Mouse (Mus musculus) liver, embryonic 12.5 days (tissue): ENCODE data around the gene Clic4. TPM values are rescaled to one million over a fixed set of nuclear protein-coding genes. Genes with fewer than 3 reads are reported as not detected.
A peak's percentile ranks its signal among the peaks of the same experiment; 100 is the strongest.

ENCODE experiments used
- ATAC-seq: fragments of 200-750 bp; cut with Nextera tagmentation; 2 replicates; pipeline ENCODE4 v1.8.0; 2017; ENCODE audit warnings: moderate number of reproducible peaks, mild to moderate bottlenecking, moderate library complexity
- H3K27ac ChIP-seq: fragments of 300-500 bp; sonication (generic); 2 replicates; pipeline ENCODE4 v1.5.1; 2016; ENCODE audit warnings: mild to moderate bottlenecking
- H3K27me3 ChIP-seq: fragments of 300-500 bp; sonication (generic); replicated peaks from 2 replicates; pipeline ENCODE4 v1.6.1; 2016; ENCODE audit warnings: mild to moderate bottlenecking, moderate library complexity
- H3K36me3 ChIP-seq: fragments of 300-500 bp; sonication (generic); 2 replicates; pipeline ENCODE4 v1.6.1; 2016; ENCODE audit warnings: mild to moderate bottlenecking, moderate library complexity
- H3K4me1 ChIP-seq: fragments of 300-500 bp; sonication (generic); 2 replicates; pipeline ENCODE4 v1.6.1; 2016
- H3K4me2 ChIP-seq: fragments of 300-500 bp; sonication (generic); 2 replicates; pipeline ENCODE4 v1.6.1; 2016; ENCODE audit warnings: mild to moderate bottlenecking, moderate library complexity
- H3K4me3 ChIP-seq: fragments of 300-500 bp; sonication (generic); 2 replicates; pipeline ENCODE4 v1.5.1; 2016; ENCODE audit warnings: mild to moderate bottlenecking, moderate library complexity
- H3K9ac ChIP-seq: fragments of 300-500 bp; sonication (generic); 2 replicates; pipeline ENCODE4 v1.6.1; 2016; ENCODE audit warnings: mild to moderate bottlenecking, moderate library complexity
- H3K9me3 ChIP-seq: fragments of 300-500 bp; sonication (generic); replicated peaks from 2 replicates; pipeline ENCODE4 v1.6.1; 2016; ENCODE audit warnings: mild to moderate bottlenecking, moderate library complexity
- WGBS: fragments of 180-500 bp; shearing (Covaris S2); methylation state at CpG from one replicate; pipeline ENCODE4 v1.1.7; 2016; ENCODE audit not compliant: insufficient replicate concordance; 5-methylcytosine and 5-hydroxymethylcytosine counted together
- polyA plus RNA-seq: library from polyadenylated mRNA; unstranded; fragments of >200 nt; fragmentation: Nextera tagmentation; extraction: Ambion mirVana; gene quantifications from 2 replicates; pipeline ENCODE4 v1.2.1, GENCODE M21; 2016

The Clic4 gene
- polyA plus RNA-seq, 1 experiment from 2014 or later, result 161 TPM

- Histone ChIP-seq H3K4me2 (peak overlapping the region; percentile 42), H3K27ac (peak overlapping the region; percentile 85)
- WGBS, result 25% methylated on average over 5 of the region's 5 CpGs
Measured at GRCm38 (mm10) chr4:135241669-135242068, 30.9 kb downstream of the Clic4 start.

GRCm38 (mm10) chr4:135241106-135241505, 31.5 kb downstream of the Clic4 start:
- ATAC-seq, result no peak
- Histone ChIP-seq H3K9ac (no peak overlapping the region), H3K9me3 (no peaks in the 10 kb centered on the region), H3K27me3 (no peaks in the 10 kb centered on the region), H3K4me2 (peak overlapping the region; percentile 42; the same call in 1 of the 2 replicates), H3K36me3 (peaks cover 39% of the 10 kb centered on the region), H3K27ac (peak overlapping the region; percentile 85), H3K4me3 (no peak overlapping the region), H3K4me1 (peaks cover 100% of the 10 kb centered on the region)
- 53% methylated on average over 5 of the region's 5 CpGs for WGBS

More at GRCm38 (mm10) chr4:135241669-135242068, 30.9 kb downstream of the Clic4 start:
- Histone ChIP-seq H3K4me3 (no peak overlapping the region), H3K4me1 (peaks cover 100% of the 10 kb centered on the region), H3K36me3 (peaks cover 35% of the 10 kb centered on the region), H3K27me3 (no peaks in the 10 kb centered on the region), H3K9me3 (no peaks in the 10 kb centered on the region), H3K9ac (no peak overlapping the region)
- no peak for ATAC-seq

- Histone ChIP-seq H3K4me1 (peaks cover 97% of the 10 kb centered on the region), H3K4me2 (peak overlapping the region; percentile 56)
Measured at GRCm38 (mm10) chr4:135240329-135240728, 32.3 kb downstream of the Clic4 start.

DNA sequence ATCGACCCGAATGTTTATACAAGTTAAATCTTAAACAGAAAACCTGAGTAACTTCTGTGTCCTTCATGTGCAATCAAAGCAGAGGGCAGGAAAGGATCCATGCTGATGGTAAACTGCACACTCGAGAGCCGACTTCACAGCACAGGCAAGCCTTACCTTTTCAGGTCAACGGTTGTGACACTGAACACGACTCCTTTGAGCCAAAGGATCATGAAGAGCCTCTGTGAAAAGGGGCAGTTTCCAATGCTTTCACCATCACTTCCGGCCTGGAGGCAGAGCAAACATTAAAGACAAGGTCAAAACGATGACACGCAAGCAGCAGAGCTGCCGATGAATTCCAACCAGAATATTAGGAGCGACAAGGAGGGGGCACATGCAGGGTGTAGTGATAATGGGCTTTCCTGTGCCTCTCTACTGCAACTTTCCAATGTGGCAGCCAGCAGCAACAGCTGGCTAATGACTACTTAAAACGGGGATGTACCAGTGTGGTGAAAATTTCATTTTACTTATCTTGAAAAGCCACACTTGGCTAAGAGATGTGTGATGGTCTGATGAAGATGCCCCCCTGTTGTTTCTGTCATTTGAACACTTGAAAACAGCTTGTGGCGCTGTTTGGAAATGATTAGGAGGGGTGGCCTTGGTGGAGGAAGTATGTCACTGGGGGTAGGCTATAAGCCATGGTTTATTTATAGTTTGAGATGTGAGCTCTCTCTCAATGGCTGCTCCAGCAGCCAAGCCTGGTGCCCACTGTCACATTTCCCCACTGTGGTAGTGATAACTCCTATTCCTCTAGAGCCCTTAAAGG, 33.7 kb downstream of the Clic4 start:
- 38% methylated on average over 13 of the region's 13 CpGs for WGBS
- Histone ChIP-seq H3K9me3 (no peaks in the 10 kb centered on the region), H3K9ac (peak overlapping the region; percentile 30; the same call in 1 of the 2 replicates), H3K4me3 (peak overlapping the region; percentile 13; the same call in 1 of the 2 replicates), H3K27me3 (no peaks in the 10 kb centered on the region), H3K4me1 (peaks cover 86% of the 10 kb centered on the region), H3K4me2 (peak overlapping the region; percentile 56), H3K27ac (peak overlapping the region; percentile 85), H3K36me3 (peaks cover 56% of the 10 kb centered on the region)
- peak; percentile 81 for ATAC-seq

More at GRCm38 (mm10) chr4:135240329-135240728, 32.3 kb downstream of the Clic4 start:
- WGBS, result 54% methylated on average over 3 of the region's 3 CpGs
- Histone ChIP-seq H3K9me3 (no peaks in the 10 kb centered on the region), H3K9ac (peak overlapping the region; percentile 32; the same call in 1 of the 2 replicates), H3K27me3 (no peaks in the 10 kb centered on the region), H3K36me3 (peaks cover 42% of the 10 kb centered on the region), H3K27ac (peak overlapping the region; percentile 85), H3K4me3 (no peak overlapping the region)
- no peak for ATAC-seq

DNA sequence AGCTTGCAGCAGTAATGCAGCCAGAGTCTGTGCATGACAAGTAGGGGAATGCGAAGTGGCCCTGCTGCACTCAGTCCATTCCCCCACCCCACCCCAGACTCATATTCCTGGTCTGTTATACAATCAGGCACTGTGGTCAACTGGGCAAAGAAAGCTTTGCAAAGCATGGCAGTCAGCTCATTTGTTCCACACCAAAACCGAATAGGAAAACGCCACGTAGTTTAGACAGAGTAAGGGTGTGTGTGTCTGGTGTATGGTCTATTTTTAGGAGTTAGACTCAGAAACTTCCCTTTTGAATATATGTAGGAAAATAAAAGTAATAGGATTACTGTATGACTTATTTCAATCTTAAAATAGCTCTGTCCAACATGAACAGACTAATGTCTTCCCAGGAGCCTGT, 36.0 kb downstream of the Clic4 start:
- 84% methylated on average over 4 of the region's 4 CpGs for WGBS
- H3K27me3 ChIP-seq, result no peaks in the 10 kb centered on the region
- peaks cover 63% of the 10 kb centered on the region for H3K4me1 ChIP-seq
- no peak overlapping the region for H3K4me3 ChIP-seq
- peaks cover 72% of the 10 kb centered on the region for H3K36me3 ChIP-seq
- H3K27ac ChIP-seq, result no peak overlapping the region
- no peak for ATAC-seq
- H3K4me2 ChIP-seq, result no peak overlapping the region
- no peaks in the 10 kb centered on the region for H3K9me3 ChIP-seq
- no peak overlapping the region for H3K9ac ChIP-seq

DNA sequence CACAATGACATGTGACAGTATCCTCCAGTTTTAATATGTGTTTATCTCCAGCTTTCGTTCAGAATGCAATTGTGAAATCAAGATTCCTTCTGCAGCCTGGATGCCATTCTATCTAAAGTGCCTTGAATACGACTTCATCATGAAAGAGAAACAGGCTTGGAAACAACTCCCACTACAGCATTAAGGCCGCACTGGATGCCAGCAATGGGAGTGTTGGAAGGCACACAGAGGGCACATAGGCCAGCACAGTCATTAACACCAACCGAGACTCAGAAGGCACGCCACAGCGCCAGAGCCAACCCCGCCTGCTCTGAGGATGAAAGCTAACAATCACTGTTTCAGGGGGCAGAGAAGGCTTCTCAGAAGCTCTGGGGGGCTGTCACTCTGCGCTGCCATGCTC, 37.1 kb downstream of the Clic4 start:
- Histone ChIP-seq H3K4me3 (no peak overlapping the region), H3K27ac (no peak overlapping the region), H3K36me3 (peaks cover 82% of the 10 kb centered on the region), H3K27me3 (no peaks in the 10 kb centered on the region), H3K9me3 (no peaks in the 10 kb centered on the region), H3K4me2 (no peak overlapping the region), H3K4me1 (peaks cover 60% of the 10 kb centered on the region), H3K9ac (no peak overlapping the region)
- WGBS, result 84% methylated on average over 8 of the region's 8 CpGs
- ATAC-seq, result no peak

- no peak overlapping the region for H3K27ac ChIP-seq
- H3K9ac ChIP-seq, result no peak overlapping the region
- H3K27me3 ChIP-seq, result no peaks in the 10 kb centered on the region
- ATAC-seq, result no peak
- no peak overlapping the region for H3K4me2 ChIP-seq
- peaks cover 69% of the 10 kb centered on the region for H3K36me3 ChIP-seq
- peaks cover 49% of the 10 kb centered on the region for H3K4me1 ChIP-seq
- H3K4me3 ChIP-seq, result no peak overlapping the region
- WGBS, result 80% methylated on average over 5 of the region's 5 CpGs
- no peaks in the 10 kb centered on the region for H3K9me3 ChIP-seq
Measured at GRCm38 (mm10) chr4:135232563-135232962, 40.1 kb downstream of the Clic4 start.

DNA sequence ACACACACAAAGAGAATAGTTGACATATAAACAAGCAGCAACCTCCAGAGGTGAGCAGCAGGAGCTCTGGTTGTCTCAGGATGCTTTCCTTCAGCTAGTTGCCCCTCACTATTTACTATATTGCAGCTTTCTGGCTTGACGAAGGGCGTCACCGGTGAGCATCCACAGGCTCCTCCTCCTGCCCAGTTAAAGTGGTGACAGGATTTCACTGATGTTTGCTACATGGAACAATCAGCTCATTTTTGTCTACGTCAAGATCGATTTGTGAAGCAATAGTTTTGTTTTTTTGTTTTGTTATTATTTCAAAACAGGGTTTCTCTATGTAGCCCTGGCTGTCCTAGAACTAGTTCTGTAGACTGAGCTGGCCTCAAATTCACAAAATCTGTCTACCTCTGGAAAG, 41.1 kb downstream of the Clic4 start:
- Histone ChIP-seq H3K4me2 (no peak overlapping the region), H3K4me3 (no peak overlapping the region), H3K4me1 (peaks cover 39% of the 10 kb centered on the region), H3K27me3 (no peaks in the 10 kb centered on the region), H3K9ac (no peak overlapping the region), H3K36me3 (peaks cover 69% of the 10 kb centered on the region), H3K27ac (no peak overlapping the region), H3K9me3 (no peaks in the 10 kb centered on the region)
- ATAC-seq, result no peak
- 86% methylated on average over 5 of the region's 5 CpGs for WGBS

- H3K36me3 ChIP-seq, result peaks cover 69% of the 10 kb centered on the region
- no peaks in the 10 kb centered on the region for H3K9me3 ChIP-seq
- peaks cover 39% of the 10 kb centered on the region for H3K4me1 ChIP-seq
- H3K27ac ChIP-seq, result no peak overlapping the region
- no peak for ATAC-seq
- H3K4me3 ChIP-seq, result no peak overlapping the region
- WGBS, result 76% methylated on average over 3 of the region's 3 CpGs
- H3K27me3 ChIP-seq, result no peaks in the 10 kb centered on the region
- no peak overlapping the region for H3K4me2 ChIP-seq
- no peak overlapping the region for H3K9ac ChIP-seq
Measured at GRCm38 (mm10) chr4:135231136-135231535, 41.5 kb downstream of the Clic4 start.

DNA sequence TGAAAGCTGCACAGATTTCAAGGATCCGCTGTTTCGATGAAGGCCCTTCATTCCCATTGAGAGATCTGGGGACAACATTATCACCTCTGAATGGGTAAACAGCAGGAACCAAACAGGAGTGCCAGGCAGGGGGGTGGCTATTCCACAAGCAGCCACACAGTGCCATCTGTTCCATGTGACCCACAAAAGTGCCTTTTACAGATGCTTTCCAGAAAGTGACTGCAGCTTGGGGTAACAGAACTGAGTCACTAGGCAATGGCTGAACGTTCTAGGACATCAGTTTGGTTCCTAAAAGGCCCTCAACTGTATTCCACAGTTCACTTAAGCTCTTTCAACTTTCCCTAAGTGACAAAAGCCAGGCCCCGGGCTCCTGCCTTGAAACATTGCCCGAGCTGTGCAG, 42.0 kb downstream of the Clic4 start:
- H3K27ac ChIP-seq, result no peak overlapping the region
- no peak overlapping the region for H3K4me2 ChIP-seq
- no peak for ATAC-seq
- no peaks in the 10 kb centered on the region for H3K9me3 ChIP-seq
- no peak overlapping the region for H3K4me3 ChIP-seq
- H3K36me3 ChIP-seq, result peaks cover 70% of the 10 kb centered on the region
- peaks cover 38% of the 10 kb centered on the region for H3K4me1 ChIP-seq
- H3K9ac ChIP-seq, result no peak overlapping the region
- WGBS, result 79% methylated on average over 5 of the region's 5 CpGs
- H3K27me3 ChIP-seq, result no peaks in the 10 kb centered on the region

DNA sequence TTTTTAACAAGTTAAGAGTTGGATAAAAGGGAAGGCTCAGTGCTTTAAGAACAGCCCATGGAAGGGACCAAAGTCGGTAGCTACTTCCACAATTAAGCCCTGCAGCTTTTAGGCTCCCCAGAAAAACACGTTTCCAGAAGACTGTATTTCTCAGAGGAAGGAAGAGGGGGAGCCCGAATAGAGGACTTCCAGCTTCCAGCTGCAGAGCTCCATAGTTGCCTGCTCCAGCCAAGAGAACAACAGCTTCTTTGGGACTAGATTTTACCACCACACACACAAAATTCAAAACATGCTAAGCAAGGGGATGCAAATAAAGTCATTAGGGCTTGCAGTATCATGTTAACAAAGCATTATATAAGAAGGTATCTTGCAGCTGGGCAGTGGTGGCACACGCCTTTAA, 42.7 kb downstream of the Clic4 start:
- ATAC-seq, result no peak
- Histone ChIP-seq H3K4me1 (peaks cover 36% of the 10 kb centered on the region; the same call in 1 of the 2 replicates), H3K36me3 (peaks cover 70% of the 10 kb centered on the region), H3K4me3 (no peak overlapping the region), H3K4me2 (no peak overlapping the region), H3K9ac (no peak overlapping the region), H3K27me3 (no peaks in the 10 kb centered on the region), H3K27ac (no peak overlapping the region), H3K9me3 (no peaks in the 10 kb centered on the region)
- WGBS, result 42% methylated on average over 4 of the region's 4 CpGs

- Histone ChIP-seq H3K27ac (no peak overlapping the region), H3K9me3 (no peaks in the 10 kb centered on the region), H3K36me3 (peaks cover 70% of the 10 kb centered on the region), H3K4me2 (no peak overlapping the region), H3K9ac (no peak overlapping the region), H3K4me1 (peaks cover 33% of the 10 kb centered on the region; the same call in 1 of the 2 replicates), H3K27me3 (no peaks in the 10 kb centered on the region), H3K4me3 (no peak overlapping the region)
- ATAC-seq, result no peak
- WGBS, result 48% methylated on average over 3 of the region's 3 CpGs
Measured at GRCm38 (mm10) chr4:135228136-135228535, 44.5 kb downstream of the Clic4 start.
